Mouse (Mus musculus) lung, embryonic 14.5 days (tissue): ENCODE data around the gene Dda1. TPM values are rescaled to one million over a fixed set of nuclear protein-coding genes. Genes with fewer than 3 reads are reported as not detected.

Source experiments
- ATAC-seq: fragments of 200-750 bp; cut with Nextera tagmentation; 2 replicates; pipeline ENCODE4 v1.8.0; 2017; ENCODE audit warnings: mild to moderate bottlenecking, moderate TSS enrichment, moderate library complexity; ENCODE audit not compliant: insufficient read depth
- DNase-seq: peaks from one replicate; pipeline ENCODE4 v3.0.0-alpha.2; 2015
- H3K27ac ChIP-seq: fragments of 300-500 bp; sonication (generic); 2 replicates; pipeline ENCODE4 v1.5.1; 2014; ENCODE audit warnings: low read depth, mild to moderate bottlenecking, moderate library complexity
- H3K27me3 ChIP-seq: fragments of 300-500 bp; sonication (generic); 2 replicates; pipeline ENCODE4 v1.6.1; 2014; ENCODE audit warnings: low read length, control low read depth; ENCODE audit not compliant: insufficient read depth
- H3K36me3 ChIP-seq: fragments of 300-500 bp; sonication (generic); 2 replicates; pipeline ENCODE4 v1.6.1; 2014; ENCODE audit warnings: control low read depth; ENCODE audit not compliant: insufficient read depth
- H3K4me1 ChIP-seq: fragments of 300-500 bp; sonication (generic); 2 replicates; pipeline ENCODE4 v1.6.1; 2014; ENCODE audit warnings: antibody characterized with exemption, control low read depth; ENCODE audit not compliant: insufficient read depth
- H3K4me2 ChIP-seq: fragments of 300-500 bp; sonication (generic); 2 replicates; pipeline ENCODE4 v1.6.1; 2014; ENCODE audit warnings: mild to moderate bottlenecking
- H3K4me3 ChIP-seq: fragments of 300-500 bp; sonication (generic); 2 replicates; pipeline ENCODE4 v1.5.1; 2014; ENCODE audit warnings: low read depth, low read length
- H3K9ac ChIP-seq: fragments of 300-500 bp; sonication (generic); 2 replicates; pipeline ENCODE4 v1.6.1; 2014
- H3K9me3 ChIP-seq: fragments of 300-500 bp; sonication (generic); 2 replicates; pipeline ENCODE4 v1.6.1; 2016; ENCODE audit warnings: low read depth, low read length, control low read depth
- CTCF ChIP-seq: IDR thresholded peaks from 2 replicates; pipeline ENCODE4 v1.5.1; 2016; ENCODE audit warnings: antibody characterized with exemption, low read depth
- WGBS: fragments of 180-500 bp; shearing (Covaris S2); extraction: QIAGEN DNeasy Blood & Tissue Kit; methylation state at CpG from one replicate; pipeline ENCODE4 v1.1.7; 2014; 5-methylcytosine and 5-hydroxymethylcytosine counted together
- polyA plus RNA-seq: library from polyadenylated mRNA; unstranded; fragments of >200 nt; fragmentation: Nextera tagmentation; extraction: Ambion mirVana; gene quantifications from 2 replicates; pipeline ENCODE4 v1.2.1, GENCODE M21; 2014

Gene Dda1
- polyA plus RNA-seq, 1 experiment from 2014 or later = 111 TPM

DNA sequence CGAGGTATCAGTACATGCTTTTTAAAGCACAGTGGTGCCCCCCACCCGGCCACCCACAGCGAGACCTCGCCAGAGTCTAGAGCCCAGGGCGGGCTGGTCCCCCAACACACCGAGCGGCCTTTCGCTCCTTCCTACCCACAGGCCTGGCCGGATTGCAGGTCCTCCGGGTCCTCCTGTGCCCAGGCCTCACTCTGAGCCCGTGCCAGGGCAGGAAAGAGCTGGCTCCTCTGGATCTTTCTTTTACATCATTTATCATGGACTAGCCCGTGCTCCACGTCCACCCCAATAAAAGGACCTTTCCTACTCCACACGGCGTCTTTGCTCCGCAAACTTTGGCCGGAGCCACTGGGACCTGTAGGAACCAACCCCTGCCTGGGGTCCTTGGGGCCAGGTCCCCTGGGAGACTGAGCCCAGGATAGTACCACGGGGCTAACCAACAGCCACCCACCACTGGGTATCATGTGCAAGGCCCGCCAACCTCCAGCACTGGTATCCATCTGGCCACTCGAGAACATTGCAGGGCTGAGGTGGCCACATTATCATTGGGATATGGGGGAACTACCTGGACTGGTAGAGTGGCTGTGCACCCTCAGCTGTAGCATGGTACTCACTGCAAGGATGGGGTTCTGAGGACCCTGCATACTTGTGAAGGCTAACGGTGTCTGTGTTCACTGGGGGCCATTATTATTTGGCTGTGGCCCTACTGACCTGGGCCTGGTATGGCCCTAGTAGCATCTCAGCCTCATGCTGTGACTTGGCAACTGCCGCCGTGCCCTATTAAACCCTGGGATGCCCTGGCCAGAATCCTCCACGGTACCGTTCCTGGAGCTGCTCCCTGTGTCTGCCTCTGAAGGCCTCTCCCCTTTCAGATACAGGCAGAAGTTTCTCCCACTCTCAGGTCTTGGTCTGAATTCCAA lies 6.0 kb downstream of the Dda1 start:
- Histone ChIP-seq H3K27ac (no peak overlapping the region; the same call in 1 of the 2 replicates), H3K4me3 (no peak overlapping the region), H3K27me3 (no peaks in the 10 kb centered on the region), H3K9me3 (no peaks in the 10 kb centered on the region), H3K4me1 (peaks cover 3% of the 10 kb centered on the region; the same call in 1 of the 2 replicates), H3K4me2 (peak overlapping the region; percentile 80; the same call in 1 of the 2 replicates), H3K36me3 (peaks cover 50% of the 10 kb centered on the region), H3K9ac (no peak overlapping the region; the same call in 1 of the 2 replicates)
- no peak for TF ChIP-seq CTCF
- no peak for ATAC-seq
- no peak for DNase-seq
- 87% methylated on average over 25 of the region's 25 CpGs for WGBS

DNA sequence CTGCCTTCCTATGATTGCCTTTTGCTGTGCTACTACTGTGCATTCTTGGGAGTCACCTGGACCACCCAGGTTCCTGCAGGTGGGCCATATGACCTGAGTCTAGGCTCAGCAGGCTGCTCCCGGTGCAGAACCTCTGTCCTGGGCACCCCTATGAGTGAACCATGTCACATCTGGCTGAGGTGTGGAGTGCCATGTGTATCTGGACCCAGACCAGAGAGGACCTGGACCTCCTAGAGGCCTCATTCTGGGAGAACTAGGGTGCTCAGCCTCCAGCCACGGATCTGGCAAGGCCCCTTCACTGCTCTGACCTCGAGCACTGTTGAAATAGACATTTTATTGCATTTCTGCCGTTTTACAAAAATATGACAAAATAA lies 6.7 kb downstream of the Dda1 start:
- peak overlapping the region; percentile 80 for H3K4me2 ChIP-seq
- ATAC-seq (no peak; the same call in 1 of the 2 replicates), DNase-seq (no peak)
- 17% methylated on average over 4 of the region's 4 CpGs for WGBS
- no peaks in the 10 kb centered on the region; the same call in 1 of the 2 replicates for H3K4me1 ChIP-seq
- no peaks in the 10 kb centered on the region for H3K27me3 ChIP-seq
- H3K9me3 ChIP-seq = no peaks in the 10 kb centered on the region
- H3K27ac ChIP-seq = peak overlapping the region; percentile 89
- no peak for TF ChIP-seq CTCF
- H3K36me3 ChIP-seq = peaks cover 52% of the 10 kb centered on the region
- H3K4me3 ChIP-seq = peak overlapping the region; percentile 62
- H3K9ac ChIP-seq = peak overlapping the region; percentile 61

DNA sequence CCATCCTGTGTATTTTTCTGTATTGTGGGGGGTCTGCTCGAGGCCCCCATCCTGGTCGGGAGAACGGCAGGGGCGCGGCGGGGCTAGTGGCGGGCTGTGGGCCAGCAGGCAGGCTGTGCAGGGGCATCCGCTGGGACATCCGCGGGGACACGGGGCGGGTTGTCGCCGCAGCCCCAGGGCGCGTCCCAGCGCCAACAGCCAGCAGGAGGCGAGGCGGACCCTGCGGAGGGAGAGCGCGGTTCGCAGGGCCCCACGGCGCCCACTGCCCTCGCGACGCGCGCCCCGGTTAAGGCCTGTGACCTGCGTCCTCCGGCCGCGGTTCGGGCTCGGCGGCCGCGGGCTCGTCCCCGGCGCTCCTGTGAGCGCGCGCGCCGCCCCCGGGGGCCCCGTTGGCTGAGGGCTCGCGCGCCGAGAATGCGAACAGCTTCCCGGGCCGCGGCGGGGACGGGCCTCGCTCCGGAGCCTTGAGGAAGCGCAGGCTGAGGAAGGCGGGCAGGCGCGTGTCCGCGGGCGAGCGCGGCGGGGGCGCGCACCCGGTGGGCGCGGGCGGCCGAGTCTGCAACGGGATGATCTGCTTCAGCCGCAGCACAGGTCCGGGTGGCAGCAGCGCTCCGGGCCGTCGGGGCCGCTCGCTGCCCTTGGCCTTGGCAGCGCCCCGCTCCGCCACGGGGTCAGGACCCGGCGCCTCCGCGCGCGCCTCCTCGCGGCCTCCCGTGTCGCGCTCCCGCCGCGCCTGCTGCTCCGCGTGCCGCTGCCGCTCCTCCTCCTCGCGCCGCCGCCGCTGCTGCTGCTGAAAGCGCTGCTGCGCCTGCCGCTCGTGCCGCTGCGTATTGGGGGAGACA lies 7.3 kb downstream of the Dda1 start:
- Histone ChIP-seq H3K4me1 (no peaks in the 10 kb centered on the region; the same call in 1 of the 2 replicates), H3K9ac (peak overlapping the region; percentile 61), H3K27me3 (no peaks in the 10 kb centered on the region), H3K4me2 (peak overlapping the region; percentile 80), H3K4me3 (peak overlapping the region; percentile 62), H3K27ac (peak overlapping the region; percentile 89), H3K36me3 (peaks cover 47% of the 10 kb centered on the region), H3K9me3 (no peaks in the 10 kb centered on the region)
- under 1% methylated on average over 98 of the region's 121 CpGs for WGBS
- DNase-seq = peak; percentile 90
- TF ChIP-seq CTCF = 0 out of 2 replicates have a peak, but pooled peaks have one; percentile 14
- ATAC-seq = peak; percentile 75

DNA sequence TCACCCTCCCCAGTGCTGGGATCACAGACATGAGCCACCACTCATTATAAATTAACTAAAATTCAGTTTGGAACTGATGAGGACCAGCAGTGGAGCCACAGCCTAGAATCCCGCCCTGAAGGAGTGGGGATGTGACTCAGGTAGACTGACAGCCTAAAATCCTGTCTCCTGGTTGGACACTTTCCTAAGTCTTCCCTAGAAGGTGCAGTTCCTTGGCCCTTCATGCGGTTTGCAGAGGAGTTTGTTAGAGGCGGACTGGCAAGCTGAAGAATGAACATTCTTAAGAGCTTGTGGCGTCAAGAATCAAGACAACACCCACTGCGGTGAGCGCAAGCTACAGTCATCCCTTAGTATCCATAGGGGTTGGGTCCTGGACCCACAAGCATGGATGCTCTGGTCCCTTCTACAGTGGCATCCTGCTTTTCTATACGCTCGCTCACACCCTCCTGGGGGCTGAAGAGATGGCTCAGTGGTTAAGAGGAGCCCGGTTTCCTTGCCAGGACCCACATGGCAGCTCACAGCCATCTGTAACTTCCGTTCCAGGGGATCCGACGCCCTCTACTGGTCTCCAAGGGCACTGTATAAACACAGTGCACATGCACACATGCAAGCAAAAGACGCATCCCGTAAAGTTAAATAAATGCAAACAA lies 8.3 kb downstream of the Dda1 start:
- Histone ChIP-seq H3K4me1 (no peaks in the 10 kb centered on the region; the same call in 1 of the 2 replicates), H3K36me3 (peaks cover 41% of the 10 kb centered on the region), H3K4me3 (peak overlapping the region; percentile 62), H3K4me2 (peak overlapping the region; percentile 80), H3K9me3 (no peaks in the 10 kb centered on the region), H3K9ac (peak overlapping the region; percentile 61; the same call in 1 of the 2 replicates), H3K27me3 (no peaks in the 10 kb centered on the region), H3K27ac (no peak overlapping the region)
- 47% methylated on average over 14 of the region's 14 CpGs for WGBS
- ATAC-seq = no peak
- TF ChIP-seq CTCF = peak; percentile 61
- peak; percentile 50 for DNase-seq

DNA sequence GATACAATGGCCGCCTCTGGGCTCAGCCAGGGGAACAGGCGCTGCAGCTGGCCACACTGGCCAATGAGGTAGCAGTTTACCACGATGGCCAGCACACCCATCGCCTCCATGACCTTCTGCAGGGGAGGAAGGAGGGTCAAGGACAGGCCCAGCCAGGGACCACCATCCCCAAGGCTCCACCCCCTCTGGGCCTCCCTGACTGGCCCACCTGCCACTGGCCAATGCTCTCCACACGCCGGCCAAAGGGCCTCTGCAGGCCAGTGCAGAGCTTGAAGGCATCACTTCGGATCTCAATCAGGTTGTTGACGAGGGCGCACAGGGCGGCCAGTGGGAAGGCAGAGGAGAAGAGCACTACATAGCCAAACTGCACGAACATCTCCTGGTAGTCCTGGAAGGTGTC lies 9.9 kb downstream of the Dda1 start:
- Histone ChIP-seq H3K9ac (no peak overlapping the region), H3K27me3 (no peaks in the 10 kb centered on the region), H3K4me2 (no peak overlapping the region), H3K4me3 (no peak overlapping the region), H3K27ac (no peak overlapping the region), H3K9me3 (no peaks in the 10 kb centered on the region), H3K36me3 (peaks cover 36% of the 10 kb centered on the region), H3K4me1 (no peaks in the 10 kb centered on the region; the same call in 1 of the 2 replicates)
- ATAC-seq = no peak
- TF ChIP-seq CTCF = no peak
- WGBS = 89% methylated on average over 11 of the region's 11 CpGs
- DNase-seq = no peak

DNA sequence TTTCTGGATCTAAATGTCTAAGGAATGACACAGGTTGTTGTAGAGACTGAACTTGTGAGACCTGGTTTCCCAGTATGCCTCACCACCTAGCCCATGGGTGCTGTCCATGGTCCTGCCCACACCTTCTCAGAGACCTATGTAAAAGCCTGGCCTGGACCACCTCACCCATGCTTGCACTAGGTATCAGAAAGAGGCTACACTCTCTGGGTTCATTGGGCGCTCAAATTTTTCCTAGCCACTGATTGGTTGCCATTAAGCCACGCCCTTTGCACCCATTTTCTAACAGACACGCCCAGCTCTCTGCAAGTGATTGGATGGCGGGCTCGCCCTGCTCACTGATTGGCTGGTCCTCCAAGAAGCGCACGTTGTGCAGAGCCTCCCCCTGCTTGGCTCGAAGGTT lies 14.9 kb downstream of the Dda1 start:
- Histone ChIP-seq H3K9ac (no peak overlapping the region), H3K27ac (no peak overlapping the region), H3K27me3 (no peaks in the 10 kb centered on the region), H3K4me3 (no peak overlapping the region; the same call in 1 of the 2 replicates), H3K4me2 (no peak overlapping the region), H3K36me3 (peaks cover 24% of the 10 kb centered on the region), H3K9me3 (no peaks in the 10 kb centered on the region), H3K4me1 (peaks cover 7% of the 10 kb centered on the region)
- TF ChIP-seq CTCF = no peak
- ATAC-seq = no peak
- 51% methylated on average over 8 of the region's 8 CpGs for WGBS
- peak; percentile 80 for DNase-seq
